Mouse (Mus musculus): ENCODE measurements at regions not wholly inside any gene's neighbourhood (a gene's known extent, or its start where the extent isn't known, plus 50 kb on each side); places are given as distances from the start of the nearest gene placed in this dataset.

DNA sequence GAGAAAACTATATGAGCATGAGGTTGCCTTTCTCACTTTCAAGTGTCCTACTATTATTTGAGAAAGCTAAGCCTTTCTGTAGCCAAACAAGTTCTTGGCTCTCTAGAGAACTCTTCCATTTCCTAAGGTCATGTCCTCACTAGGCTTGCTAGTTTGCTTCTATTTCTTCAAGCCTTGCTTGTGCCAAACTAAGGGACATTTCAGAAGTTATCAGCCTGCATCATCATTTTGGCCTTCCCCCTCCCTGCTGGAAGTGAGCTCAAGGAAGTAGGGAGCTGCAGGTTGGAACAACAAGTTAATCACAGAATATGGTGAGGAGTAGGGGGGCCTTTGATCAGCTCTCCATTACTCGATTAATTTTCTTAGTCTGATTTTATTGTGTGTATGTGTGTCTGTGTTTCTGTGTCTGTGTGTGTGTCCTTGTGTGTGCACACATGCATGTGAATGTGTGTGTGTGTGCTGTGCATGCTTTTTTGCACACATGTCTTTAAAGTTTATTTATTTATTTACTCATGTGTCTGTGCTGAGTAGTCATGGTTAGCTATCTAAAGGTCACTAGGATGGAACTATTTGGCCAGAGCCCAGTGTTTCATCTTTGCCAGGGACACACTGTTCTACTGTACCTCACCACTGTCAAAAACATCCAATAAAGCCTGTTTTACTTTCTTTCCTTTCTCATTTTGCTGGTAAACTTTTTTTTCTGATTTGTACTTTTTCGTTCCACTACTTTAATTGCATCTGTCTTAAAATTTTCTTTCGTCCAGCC lies 371.4 kb upstream of the Eda2r start:
- DNase-seq = peak; percentile 18 to 47

DNA sequence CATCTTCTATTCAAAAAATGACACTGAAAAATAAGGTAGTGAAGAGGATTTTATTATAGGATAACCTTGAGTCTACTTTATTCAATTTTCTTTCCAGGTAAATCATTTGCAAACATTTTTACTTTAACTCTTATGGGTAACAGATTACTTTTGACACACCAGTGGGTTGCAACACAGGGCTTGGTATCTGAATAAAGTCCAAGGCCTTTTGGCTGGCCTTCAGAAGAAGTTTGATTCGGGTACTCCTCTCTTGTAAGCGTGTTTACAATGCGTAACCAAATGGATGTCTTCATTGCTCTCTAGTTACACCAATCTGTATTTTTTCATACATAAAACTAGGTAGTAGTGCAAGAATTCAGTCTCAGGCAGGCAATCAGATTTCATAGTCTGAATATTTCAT lies 367.3 kb upstream of the Eda2r start:
- no peak for DNase-seq

DNA sequence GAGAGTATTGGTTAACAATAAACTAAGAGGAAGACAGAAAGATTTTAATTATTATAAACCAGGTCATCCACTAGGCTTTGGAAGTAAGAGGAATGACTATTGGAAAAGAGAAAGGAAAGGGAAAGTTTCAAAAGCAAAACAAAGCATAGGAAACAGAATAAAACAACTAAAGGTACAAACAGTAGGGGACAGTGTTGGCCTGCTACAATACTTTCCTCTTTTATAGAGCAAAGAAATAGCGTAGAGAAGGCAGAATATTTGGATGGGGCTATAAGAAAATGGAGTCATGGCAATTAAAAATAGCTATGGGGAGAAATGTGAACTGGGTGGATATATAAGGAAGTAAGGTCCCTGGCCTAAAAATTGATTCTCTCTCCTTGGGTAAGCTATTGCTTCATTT lies 347.5 kb upstream of the Eda2r start:
- DNase-seq = no peak

DNA sequence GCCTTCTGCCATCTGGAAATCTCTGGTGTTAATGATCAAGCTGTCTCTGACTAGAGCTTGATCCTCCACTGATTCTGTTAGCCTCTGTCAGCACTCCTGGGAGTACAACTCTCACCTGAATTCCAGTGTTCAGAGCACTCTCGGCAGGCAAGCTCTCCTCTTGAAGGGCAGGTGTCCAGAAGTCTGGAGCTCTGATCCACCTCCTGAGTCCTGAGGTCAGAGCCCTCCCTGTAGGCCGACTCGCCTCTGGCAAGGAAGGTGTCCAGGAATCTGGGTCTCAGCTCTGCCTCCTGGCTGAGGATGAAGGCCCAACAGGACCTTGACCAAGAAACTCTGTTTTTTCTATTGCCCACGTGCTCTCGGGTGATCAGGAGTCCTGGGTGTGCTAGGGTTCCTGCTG lies 330.8 kb upstream of the Eda2r start:
- DNase-seq = no peak

DNA sequence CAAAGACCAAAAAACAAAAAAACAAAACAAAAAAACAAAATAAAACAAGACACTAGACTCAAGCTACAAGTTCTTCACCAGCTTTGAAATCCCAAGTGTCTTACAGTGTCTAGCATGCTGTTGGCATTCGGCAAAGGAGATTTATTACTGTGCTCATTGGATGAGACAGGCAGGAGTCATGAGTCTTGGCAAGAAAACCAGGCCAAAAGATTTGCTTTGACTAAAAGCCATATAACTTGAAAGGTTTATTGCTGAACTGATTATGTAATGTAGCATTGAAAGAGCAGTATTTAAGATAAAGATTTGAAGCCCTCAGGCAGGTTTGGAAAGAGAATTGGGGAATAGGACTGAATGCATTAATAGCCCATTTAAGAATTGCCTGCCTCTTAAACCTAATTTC lies 281.7 kb upstream of the Eda2r start:
- no peak for DNase-seq

DNA sequence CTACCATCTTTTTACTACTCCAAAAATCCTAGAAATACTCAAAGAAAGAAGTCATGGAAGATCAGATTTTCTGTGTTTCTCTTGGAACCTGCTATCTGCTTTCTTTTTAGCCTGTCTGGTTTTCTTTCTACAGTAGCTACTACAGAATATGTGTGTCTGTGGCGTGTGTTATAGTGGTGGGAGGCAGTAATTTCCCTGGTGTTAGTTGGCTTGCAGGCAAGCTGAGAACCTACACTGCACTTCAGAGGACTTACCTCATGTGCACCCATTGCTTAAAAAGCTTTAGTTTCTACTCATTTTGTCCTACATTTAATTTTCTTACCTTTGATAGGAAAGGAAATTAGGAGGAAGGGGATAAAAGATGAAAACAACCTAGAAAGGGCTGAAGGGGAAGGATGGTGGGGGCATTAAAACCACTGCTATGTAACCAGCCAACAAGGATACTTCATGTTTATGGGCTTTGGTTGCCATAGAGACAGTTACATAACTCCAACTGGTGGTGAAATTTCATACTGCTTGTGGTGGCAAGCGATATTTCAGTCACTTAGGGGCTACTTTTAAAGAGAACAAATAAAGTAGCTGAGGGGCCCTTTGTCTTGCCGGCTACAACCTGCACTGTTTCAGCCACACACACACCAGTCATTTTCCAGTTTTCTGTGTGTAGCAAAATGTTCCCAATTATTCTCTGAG lies 274.7 kb upstream of the Eda2r start:
- no peak for DNase-seq

Data from heart, adult 18-20 months (tissue).